Mouse (Mus musculus) testis, adult 2 months (tissue): ENCODE measurements around the gene Actg2.

Experiments used
- CTCF ChIP-seq: fragments of 200-500 bp; IDR thresholded peaks from 2 replicates; pipeline ENCODE4 v1.5.1; 2012; ENCODE audit warnings: low read depth, mild to moderate bottlenecking, inconsistent platforms, low read length, moderate library complexity; ENCODE audit not compliant: control insufficient read depth, insufficient read depth, insufficient replicate concordance
- POLR2A ChIP-seq: fragments of 200-500 bp; IDR thresholded peaks from 2 replicates; pipeline ENCODE4 v1.6.1; 2012; ENCODE audit warnings: low read depth, mild to moderate bottlenecking, inconsistent platforms, low read length, moderate library complexity; ENCODE audit not compliant: control insufficient read depth

DNA sequence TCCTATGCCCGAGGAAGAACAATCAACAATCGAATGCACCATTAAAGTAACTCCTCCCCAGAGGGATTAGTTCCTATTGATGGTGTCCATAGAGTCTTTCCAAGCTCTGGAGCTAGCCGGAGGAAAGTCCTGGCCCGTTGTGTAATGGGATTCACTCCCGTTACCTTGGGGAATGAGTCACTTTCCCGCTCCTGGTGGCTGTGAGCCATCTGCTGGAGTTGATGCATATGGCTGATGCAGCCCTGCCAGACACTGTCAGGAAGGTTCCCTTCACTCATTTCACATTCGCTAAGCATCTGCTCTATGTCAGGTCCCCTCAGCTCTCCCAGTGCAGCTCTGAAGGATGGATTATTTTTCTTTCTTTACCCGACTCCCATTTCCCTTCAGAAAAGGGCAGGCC is 26.6 kb downstream of the Actg2 start:
- TF ChIP-seq CTCF (no peak), POLR2A (no peak)
